Mouse (Mus musculus): ENCODE measurements around the gene Gm42957. TPM values are rescaled to one million over a fixed set of nuclear protein-coding genes. Genes with fewer than 3 reads are reported as not detected.

The Gm42957 gene
- total RNA-seq, 2 experiments from 2014 or later, result 0.10 to 0.13 TPM

Other genes with a start within 250 kb of the Gm42957 start
- gene BC107364, start 183.2 kb upstream of the Gm42957 start, total RNA-seq (2021), result not detected
- gene Hfe2, start 110.3 kb upstream of the Gm42957 start, total RNA-seq (2021), result 100 to 1,000 TPM; 474 to 621 TPM
- gene Txnip, start 77.5 kb upstream of the Gm42957 start, total RNA-seq (2021), result 100 to 1,000 TPM; 343 to 504 TPM
- gene Gm16253, start 58.5 kb upstream of the Gm42957 start, total RNA-seq (2021), result 1 to 10 TPM; 1.1 TPM
- gene Polr3gl, start 41.3 kb upstream of the Gm42957 start, total RNA-seq (2021), result 10 to 100 TPM; 34.0 to 38.1 TPM
- 1 to 10 TPM in 1 of 2 experiments, under 1 TPM in 1; 0.95 to 1.1 TPM for gene Ankrd34a, start 38.8 kb upstream of the Gm42957 start, total RNA-seq (2021)
- gene Lix1l, start 34.3 kb upstream of the Gm42957 start, total RNA-seq (2021), result 1 to 10 TPM; 6.7 to 7.0 TPM
- gene Rbm8a, start 5.5 kb upstream of the Gm42957 start, total RNA-seq (2021), result 10 to 100 TPM; 22.9 to 24.1 TPM
- 10 to 100 TPM; 20.4 to 22.1 TPM for gene Pex11b, start 98 bp upstream of the Gm42957 start, total RNA-seq (2021)
- 1 to 10 TPM in 1 of 2 experiments, under 1 TPM in 1; 0.70 to 1.2 TPM for gene Itga10, start 10.1 kb downstream of the Gm42957 start, total RNA-seq (2021)
- gene Ankrd35, start 34.7 kb downstream of the Gm42957 start, total RNA-seq (2021), result under 1 TPM; 0.51 to 0.67 TPM
- gene Pias3, start 60.9 kb downstream of the Gm42957 start, total RNA-seq (2021), result 1 to 10 TPM; 6.5 to 6.9 TPM
- under 1 TPM; 0.56 to 0.67 TPM for gene Nudt17, start 73.1 kb downstream of the Gm42957 start, total RNA-seq (2021)
- 10 to 100 TPM; 18.0 to 20.6 TPM for gene Polr3c, start 92.2 kb downstream of the Gm42957 start, total RNA-seq (2021)
- 100 to 1,000 TPM in 1 of 2 experiments, 10 to 100 TPM in 1; 87.8 to 109 TPM for gene Rnf115, start 92.2 kb downstream of the Gm42957 start, total RNA-seq (2021)
- not detected for gene Pdzk1, start 193.8 kb downstream of the Gm42957 start, total RNA-seq (2021)
- not detected for gene Cd160, start 193.9 kb downstream of the Gm42957 start, total RNA-seq (2021)

Measured in gastrocnemius, postnatal 25 days (tissue).